Mouse (Mus musculus): Measurements from ENCODE around the gene Fbrs. TPM values are rescaled to one million over a fixed set of nuclear protein-coding genes. Genes with fewer than 3 reads are reported as not detected.
"Not testable (repeated sequence)": the region's sequence is repeated elsewhere in the genome, so short reads cannot be mapped to it uniquely, and the experiment has no call there.

Fbrs gene
- polyA plus RNA-seq, 1 experiment from 2014 or later: 7.0 TPM

DNA sequence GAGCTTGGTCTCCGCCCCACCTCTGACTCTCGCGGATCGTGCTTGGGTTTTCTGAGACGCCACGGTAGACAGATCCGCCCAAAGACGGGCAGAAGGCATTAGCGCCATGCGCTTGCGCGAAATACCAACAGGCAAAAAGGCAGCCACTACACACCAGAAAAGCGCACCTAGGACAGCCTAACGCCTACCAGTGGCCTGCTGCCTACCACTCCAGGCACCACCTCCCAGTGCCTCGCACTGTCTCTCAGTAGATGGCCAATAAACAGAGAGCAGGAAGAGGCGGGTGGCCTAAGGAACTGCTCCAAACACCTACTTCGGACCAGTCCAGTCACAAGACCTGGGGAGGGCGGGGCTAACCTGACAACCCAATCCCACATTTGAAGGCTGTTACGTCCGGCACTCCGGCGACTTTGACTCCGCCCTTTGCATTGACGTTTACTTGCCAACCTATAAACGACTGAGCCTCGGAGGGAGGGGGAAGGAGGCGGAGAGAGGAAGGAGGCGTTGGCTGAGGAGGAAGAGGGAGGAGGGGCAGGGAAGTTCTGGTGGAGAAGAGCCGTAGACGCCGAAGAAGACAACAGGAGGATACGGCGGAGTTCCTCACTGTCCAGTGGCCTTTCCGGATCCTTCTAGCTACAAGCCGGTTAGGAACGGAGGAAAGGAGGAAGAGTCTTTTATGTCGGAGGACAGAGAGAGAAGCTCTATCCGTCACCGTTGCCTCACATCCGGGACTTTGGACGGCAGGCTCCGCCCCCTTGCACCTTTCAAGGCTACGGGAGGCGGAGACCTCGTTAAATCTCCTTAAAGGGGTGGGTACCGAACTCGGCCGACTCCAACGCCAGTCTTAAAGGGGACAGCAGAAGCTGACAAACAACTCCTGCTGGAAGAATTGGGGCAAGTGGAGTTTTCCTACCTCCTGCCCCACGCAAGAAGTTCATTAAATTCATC is 1.0 kb upstream of the Fbrs start:
- WGBS: under 1% methylated on average over 50 of the region's 50 CpGs
- Histone ChIP-seq H3K9ac (peak overlapping the region; percentile 91), H3K36me3 (peaks cover 44% of the 10 kb centered on the region), H3K4me3 (peak overlapping the region; percentile 91), H3K27ac (peak overlapping the region; percentile 98), H3K9me3 (replicated peaks) (no peaks in the 10 kb centered on the region), H3K4me1 (replicated peaks) (peaks cover 29% of the 10 kb centered on the region), H3K4me2 (peak overlapping the region; percentile 89), H3K27me3 (no peaks in the 10 kb centered on the region)
- peak; percentile 89 for ATAC-seq (replicated peaks; ENCODE audit: insufficient number of reproducible peaks, insufficient read depth, low FRiP score, low read depth)

DNA sequence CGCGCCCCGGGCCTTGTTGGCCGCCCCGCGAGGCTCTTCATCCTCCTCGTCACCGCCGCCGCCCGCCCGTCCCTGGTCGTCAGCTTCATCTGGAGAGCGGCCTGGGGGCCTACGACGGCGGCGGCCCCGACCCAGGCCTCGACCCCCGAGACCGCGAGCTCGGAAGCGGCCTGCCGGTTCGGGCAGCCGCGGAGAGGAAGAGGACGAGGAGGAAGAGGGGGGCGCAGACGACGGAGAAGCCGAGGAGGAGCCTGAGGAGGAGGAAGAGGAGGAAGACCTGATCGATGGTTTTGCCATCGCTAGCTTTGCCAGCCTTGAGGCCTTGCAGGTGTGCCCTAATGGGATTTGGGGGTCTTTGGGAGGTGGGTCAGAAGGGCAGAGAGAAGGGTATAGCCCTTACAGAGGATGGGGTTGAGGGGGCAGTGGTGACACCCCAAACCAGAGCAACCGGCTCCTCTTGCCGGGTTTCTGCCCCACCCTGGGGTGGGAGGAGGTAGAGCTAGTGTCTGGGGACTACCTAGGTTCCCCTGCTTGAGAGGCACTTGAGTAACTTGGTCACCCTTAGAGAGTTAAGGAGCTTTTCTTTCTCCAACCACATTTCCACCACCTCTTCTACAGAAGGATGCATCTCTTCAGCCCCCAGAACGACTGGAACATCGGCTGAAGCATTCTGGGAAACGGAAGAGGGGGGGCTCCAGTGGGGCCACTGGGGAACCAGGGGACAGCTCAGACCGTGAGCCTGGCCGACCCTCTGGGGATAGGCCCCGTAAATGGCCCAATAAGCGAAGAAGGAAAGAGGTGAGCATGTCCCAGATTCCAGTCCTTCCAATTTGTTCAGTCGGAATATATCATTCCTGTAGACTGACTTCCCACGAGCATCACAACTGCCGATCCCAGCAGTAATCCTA is 573 bp downstream of the Fbrs start:
- H3K27me3 ChIP-seq: no peaks in the 10 kb centered on the region
- H3K4me3 ChIP-seq: peak overlapping the region; percentile 91
- H3K27ac ChIP-seq: peak overlapping the region; percentile 98
- peak overlapping the region; percentile 91 for H3K9ac ChIP-seq
- peaks cover 29% of the 10 kb centered on the region for H3K4me1 ChIP-seq (replicated peaks)
- 2% methylated on average over 48 of the region's 48 CpGs for WGBS
- peak overlapping the region; percentile 89 for H3K4me2 ChIP-seq
- H3K9me3 ChIP-seq (replicated peaks): no peaks in the 10 kb centered on the region
- H3K36me3 ChIP-seq: peaks cover 45% of the 10 kb centered on the region
- no peak for ATAC-seq (replicated peaks; ENCODE audit: insufficient number of reproducible peaks, insufficient read depth, low FRiP score, low read depth)

DNA sequence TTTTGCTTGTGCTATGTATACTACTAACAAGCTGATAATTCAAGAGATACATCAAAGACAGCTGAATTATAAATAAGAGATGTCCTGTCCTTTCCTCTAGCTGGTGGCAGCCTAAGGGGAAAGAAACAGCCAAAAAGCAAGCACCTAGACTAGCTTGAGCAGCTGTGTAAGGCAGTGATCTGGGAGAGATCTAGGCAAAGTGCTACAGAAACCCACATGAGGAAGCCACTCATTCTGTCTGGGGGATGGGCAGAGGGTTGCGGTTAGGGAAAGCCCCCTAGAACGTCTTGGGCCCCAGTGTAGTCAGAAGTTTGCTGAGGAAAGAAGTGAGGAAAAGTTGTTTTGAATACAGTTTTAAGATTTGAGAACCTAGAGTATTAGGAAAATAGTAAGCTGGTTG is 1.3 kb downstream of the Fbrs start:
- Histone ChIP-seq H3K36me3 (peaks cover 45% of the 10 kb centered on the region), H3K4me1 (replicated peaks) (peaks cover 29% of the 10 kb centered on the region), H3K4me3 (peak overlapping the region; percentile 91), H3K27me3 (no peaks in the 10 kb centered on the region), H3K4me2 (peak overlapping the region; percentile 89), H3K9me3 (replicated peaks) (no peaks in the 10 kb centered on the region), H3K27ac (peak overlapping the region; percentile 98; the same call in 1 of the 2 replicates), H3K9ac (peak overlapping the region; percentile 91)
- WGBS: 55% methylated on average over 2 of the region's 2 CpGs
- ATAC-seq (replicated peaks; ENCODE audit: insufficient number of reproducible peaks, insufficient read depth, low FRiP score, low read depth): no peak

DNA sequence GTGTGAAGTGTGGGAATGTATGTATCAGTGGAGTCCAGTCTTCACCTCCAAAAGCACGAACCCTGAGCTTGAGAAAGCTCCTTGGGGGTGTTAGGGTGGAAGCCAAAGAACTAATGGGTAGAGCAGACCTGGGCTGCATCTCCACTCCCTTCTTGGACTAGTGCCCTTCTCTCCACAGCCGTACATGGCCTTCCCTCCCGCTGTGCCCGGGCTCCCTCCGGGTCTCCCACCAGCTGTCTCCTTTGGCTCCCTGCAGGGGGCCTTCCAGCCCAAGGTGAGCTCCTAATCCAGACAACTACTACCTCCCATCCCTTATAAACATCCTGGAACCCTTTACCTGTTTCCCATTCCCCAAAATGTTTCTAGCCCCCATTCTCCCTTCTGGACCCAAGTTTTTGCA is 6.4 kb downstream of the Fbrs start:
- ATAC-seq (replicated peaks; ENCODE audit: insufficient number of reproducible peaks, insufficient read depth, low FRiP score, low read depth): no peak
- H3K36me3 ChIP-seq: peaks cover 74% of the 10 kb centered on the region
- H3K9ac ChIP-seq: no peak overlapping the region
- H3K9me3 ChIP-seq (replicated peaks): no peaks in the 10 kb centered on the region
- 84% methylated on average over 5 of the region's 5 CpGs for WGBS
- H3K4me1 ChIP-seq (replicated peaks): peaks cover 10% of the 10 kb centered on the region
- H3K27me3 ChIP-seq: no peaks in the 10 kb centered on the region
- H3K27ac ChIP-seq: no peak overlapping the region
- H3K4me3 ChIP-seq: no peak overlapping the region
- H3K4me2 ChIP-seq: no peak overlapping the region

DNA sequence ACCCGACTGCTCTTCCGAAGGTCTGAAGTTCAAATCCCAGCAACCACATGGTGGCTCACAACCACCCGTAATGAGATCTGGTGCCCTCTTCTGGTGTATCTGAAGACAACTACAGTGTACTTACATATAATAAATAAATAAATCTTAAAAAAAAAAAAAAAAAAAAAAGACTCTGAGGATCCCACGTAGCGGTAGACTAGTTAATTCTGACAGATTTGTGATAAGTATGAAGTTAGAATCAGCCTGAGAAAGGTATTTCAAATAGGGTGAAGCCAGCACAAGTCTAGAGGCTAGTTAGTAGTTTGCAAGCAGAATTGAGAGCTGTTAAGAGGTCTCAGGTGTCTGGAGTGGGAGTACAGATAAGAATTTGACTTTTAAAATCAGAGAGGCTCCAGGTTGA is 9.4 kb downstream of the Fbrs start:
- H3K4me3 ChIP-seq; H3K9me3 ChIP-seq (replicated peaks); H3K4me1 ChIP-seq (replicated peaks); H3K27me3 ChIP-seq; ATAC-seq (replicated peaks; ENCODE audit: insufficient number of reproducible peaks, insufficient read depth, low FRiP score, low read depth); H3K9ac ChIP-seq; H3K4me2 ChIP-seq; H3K27ac ChIP-seq: not testable (repeated sequence)
- peaks cover 88% of the 10 kb centered on the region for H3K36me3 ChIP-seq
- 80% methylated on average over 5 of the region's 5 CpGs for WGBS

- Histone ChIP-seq H3K4me2 (no peak overlapping the region), H3K4me1 (replicated peaks) (peaks cover 9% of the 10 kb centered on the region), H3K4me3 (no peak overlapping the region), H3K9ac (no peak overlapping the region), H3K36me3 (peaks cover 73% of the 10 kb centered on the region), H3K27ac (no peak overlapping the region), H3K27me3 (no peaks in the 10 kb centered on the region), H3K9me3 (replicated peaks) (no peaks in the 10 kb centered on the region)
- 93% methylated on average over 7 of the region's 7 CpGs for WGBS
- ATAC-seq (replicated peaks; ENCODE audit: insufficient number of reproducible peaks, insufficient read depth, low FRiP score, low read depth): no peak
These were observed 11.0 kb downstream of the Fbrs start for GRCm38 (mm10) chr7:127489982-127490381.

DNA sequence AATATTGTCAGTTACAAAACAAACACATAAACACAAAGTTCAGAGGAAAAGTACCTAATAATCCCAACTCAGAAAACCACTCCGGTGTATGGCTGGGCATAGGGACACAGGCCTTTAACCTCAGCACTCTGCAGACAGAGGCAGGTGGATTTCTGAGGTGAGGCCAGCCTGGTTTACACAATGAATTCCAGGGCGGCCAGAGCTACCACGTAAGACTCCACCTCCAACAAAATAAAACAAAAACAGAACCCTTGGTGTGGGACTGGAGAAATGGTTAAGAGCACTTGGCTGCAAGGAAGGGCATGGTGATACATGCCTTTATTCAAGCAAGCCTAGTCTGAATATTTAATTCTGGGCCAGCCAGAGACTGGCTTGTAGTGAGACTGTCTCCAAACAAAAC is 12.8 kb downstream of the Fbrs start:
- 92% methylated on average over 3 of the region's 3 CpGs for WGBS
- peaks cover 57% of the 10 kb centered on the region for H3K36me3 ChIP-seq
- no peaks in the 10 kb centered on the region for H3K27me3 ChIP-seq
- H3K9ac ChIP-seq: no peak overlapping the region
- no peak for ATAC-seq (replicated peaks; ENCODE audit: insufficient number of reproducible peaks, insufficient read depth, low FRiP score, low read depth)
- no peaks in the 10 kb centered on the region for H3K9me3 ChIP-seq (replicated peaks)
- no peak overlapping the region for H3K4me3 ChIP-seq
- no peak overlapping the region for H3K27ac ChIP-seq
- H3K4me1 ChIP-seq (replicated peaks): peaks cover 9% of the 10 kb centered on the region
- H3K4me2 ChIP-seq: no peak overlapping the region

DNA sequence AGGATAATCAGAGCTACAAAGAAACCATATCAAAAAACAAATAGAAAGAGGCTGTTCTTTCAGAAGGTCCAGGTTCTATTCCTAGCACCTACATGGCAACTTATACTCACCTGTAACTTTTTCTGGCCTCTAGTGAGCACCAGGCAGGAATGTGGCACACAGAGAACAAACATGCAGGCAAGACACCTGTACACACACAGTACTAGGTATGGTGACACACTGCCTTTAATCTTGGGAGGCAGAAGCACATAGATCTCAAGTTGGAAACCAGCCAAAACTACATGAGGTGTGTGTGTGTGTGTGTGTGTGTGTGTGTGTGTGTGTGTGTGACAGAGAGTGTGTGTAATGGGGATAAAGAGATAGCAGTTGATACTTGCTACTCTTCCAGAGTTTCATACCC is 15.6 kb downstream of the Fbrs start:
- no peak overlapping the region for H3K9ac ChIP-seq
- no peak overlapping the region for H3K4me2 ChIP-seq
- H3K36me3 ChIP-seq: peaks cover 32% of the 10 kb centered on the region
- H3K9me3 ChIP-seq (replicated peaks): no peaks in the 10 kb centered on the region
- H3K4me1 ChIP-seq (replicated peaks): peaks cover 9% of the 10 kb centered on the region
- no peak overlapping the region for H3K27ac ChIP-seq
- no peak for ATAC-seq (replicated peaks; ENCODE audit: insufficient number of reproducible peaks, insufficient read depth, low FRiP score, low read depth)
- no peak overlapping the region for H3K4me3 ChIP-seq
- H3K27me3 ChIP-seq: no peaks in the 10 kb centered on the region

DNA sequence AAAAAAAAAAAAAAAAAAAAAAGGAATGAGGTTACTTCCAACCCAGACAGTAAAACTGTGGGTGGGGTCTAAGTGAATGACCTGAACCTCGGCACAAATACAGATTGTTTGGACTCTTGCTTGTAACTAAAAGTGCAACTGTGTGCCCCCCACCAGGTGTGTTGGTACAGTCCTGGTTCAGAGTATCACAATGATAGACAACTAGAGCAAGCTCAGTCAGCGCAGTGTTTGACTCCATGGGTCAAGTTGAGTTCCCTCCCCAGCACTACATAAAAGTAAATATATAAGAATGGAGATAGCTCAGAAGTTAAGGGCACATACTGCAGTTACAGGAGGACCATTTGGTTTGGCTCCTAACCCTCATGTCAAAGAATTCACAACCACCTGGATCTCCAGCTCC is 18.4 kb downstream of the Fbrs start:
- no peak for ATAC-seq (replicated peaks; ENCODE audit: insufficient number of reproducible peaks, insufficient read depth, low FRiP score, low read depth)
- H3K27me3 ChIP-seq: no peaks in the 10 kb centered on the region
- no peaks in the 10 kb centered on the region for H3K9me3 ChIP-seq (replicated peaks)
- peaks cover 4% of the 10 kb centered on the region; the same call in 1 of the 2 replicates for H3K36me3 ChIP-seq
- no peak overlapping the region for H3K4me3 ChIP-seq
- no peak overlapping the region for H3K4me2 ChIP-seq
- no peak overlapping the region for H3K27ac ChIP-seq
- 79% methylated on average over 2 of the region's 2 CpGs for WGBS
- no peak overlapping the region for H3K9ac ChIP-seq
- peaks cover 9% of the 10 kb centered on the region for H3K4me1 ChIP-seq (replicated peaks)

DNA sequence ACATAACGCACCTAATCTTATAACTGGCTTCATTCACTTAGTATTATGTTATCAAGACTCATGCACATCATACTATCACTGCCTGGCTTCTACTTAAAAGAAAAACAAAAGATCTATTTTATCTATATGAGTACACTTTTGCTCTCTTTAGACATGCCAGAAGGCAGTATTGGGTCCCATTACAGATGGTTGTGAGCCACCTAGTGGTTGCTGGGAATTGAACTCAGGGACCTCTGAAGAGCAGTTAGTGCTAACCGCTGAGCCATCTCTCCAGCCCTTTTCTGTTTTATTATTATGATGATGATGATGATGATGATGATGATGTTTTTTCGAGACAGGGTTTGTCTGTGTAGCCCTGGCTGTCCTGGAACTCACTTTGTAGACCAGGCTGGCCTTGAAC is 19.4 kb downstream of the Fbrs start:
- no peak overlapping the region for H3K27ac ChIP-seq
- no peak overlapping the region for H3K4me3 ChIP-seq
- no peaks in the 10 kb centered on the region for H3K27me3 ChIP-seq
- no peak overlapping the region for H3K9ac ChIP-seq
- no peak overlapping the region for H3K4me2 ChIP-seq
- H3K36me3 ChIP-seq: no peaks in the 10 kb centered on the region
- no peaks in the 10 kb centered on the region for H3K9me3 ChIP-seq (replicated peaks)
- H3K4me1 ChIP-seq (replicated peaks): peaks cover 9% of the 10 kb centered on the region
- 35% methylated on average over 3 of the region's 3 CpGs for WGBS
- ATAC-seq (replicated peaks; ENCODE audit: insufficient number of reproducible peaks, insufficient read depth, low FRiP score, low read depth): no peak

DNA sequence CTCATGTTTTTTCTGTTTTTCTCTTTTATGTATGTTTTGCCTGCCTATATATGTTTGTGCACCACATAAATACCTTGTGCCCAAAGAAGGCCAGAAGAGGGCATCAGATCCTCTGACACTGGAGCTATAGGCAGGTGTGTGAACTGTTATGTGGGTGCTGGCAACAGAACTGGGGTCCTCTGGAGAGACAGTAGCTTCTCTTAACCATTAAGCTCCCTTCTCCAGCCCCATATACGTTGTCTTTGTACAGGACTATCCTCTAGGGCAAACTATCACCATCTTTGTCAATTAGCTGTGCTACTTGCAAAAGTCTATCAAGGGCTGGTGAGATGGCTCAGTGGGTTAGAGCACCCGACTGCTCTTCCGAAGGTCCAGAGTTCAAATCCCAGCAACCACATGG is 29.3 kb downstream of the Fbrs start:
- Histone ChIP-seq H3K4me1 (replicated peaks) (peaks cover 9% of the 10 kb centered on the region), H3K27me3 (no peaks in the 10 kb centered on the region), H3K9me3 (replicated peaks) (no peaks in the 10 kb centered on the region), H3K4me2 (no peak overlapping the region), H3K9ac (no peak overlapping the region), H3K4me3 (no peak overlapping the region), H3K36me3 (no peaks in the 10 kb centered on the region), H3K27ac (no peak overlapping the region)
- WGBS: 90% methylated on average over 3 of the region's 3 CpGs
- ATAC-seq (replicated peaks; ENCODE audit: insufficient number of reproducible peaks, insufficient read depth, low FRiP score, low read depth): no peak
